Mouse (Mus musculus): ENCODE data around the gene Becn1. TPM values are rescaled to one million over a fixed set of nuclear protein-coding genes. Genes with fewer than 3 reads are reported as not detected.

Becn1 gene
- total RNA-seq (2023): 100 to 1,000 TPM; 185 to 187 TPM

DNA sequence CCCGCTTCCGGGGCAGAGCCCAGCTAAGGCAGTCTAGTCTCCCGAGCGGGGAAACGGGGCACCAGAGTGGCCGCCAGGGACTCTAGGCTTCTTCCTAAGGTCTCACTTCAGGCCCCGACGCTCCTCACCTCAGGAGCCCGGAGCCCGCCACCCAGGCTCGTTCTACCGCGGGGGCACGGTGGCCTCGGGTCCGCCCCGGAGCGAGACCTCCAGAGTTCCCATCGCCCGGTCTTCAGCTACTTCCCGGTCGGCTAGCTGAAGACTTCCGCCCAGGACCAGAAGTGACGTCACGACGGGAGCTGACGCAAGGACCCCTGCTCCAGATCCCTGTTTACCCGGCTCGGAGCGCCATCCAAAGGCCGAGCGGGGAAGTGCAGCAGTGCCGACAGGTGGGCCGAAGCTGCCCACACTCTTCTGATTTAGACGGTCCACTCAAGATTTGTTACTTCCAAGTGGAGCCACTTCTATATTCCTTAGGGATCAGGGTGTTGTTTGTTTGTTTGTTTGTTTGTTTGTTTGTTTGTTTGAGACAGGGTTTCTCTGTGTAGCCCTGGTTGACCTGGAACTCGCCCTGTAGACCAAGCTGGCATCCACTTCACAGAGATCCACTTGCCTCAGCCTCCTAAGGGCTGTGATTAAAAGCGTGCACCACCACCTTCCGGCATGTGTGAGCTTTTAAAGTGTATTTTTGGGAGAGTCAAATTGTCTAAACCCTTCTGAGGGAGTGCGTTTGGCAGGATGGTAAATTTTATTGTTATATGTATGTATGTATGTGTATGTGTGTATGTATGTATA is at the start of gene Becn1:
TSS of gene Becn1 (minus strand) at position 283 of the 795 bp plus-strand sequence.

GRCm38 (mm10) chr11:101330371-101330924 is 28.4 kb upstream of the Becn1 start, which contains the start of gene Aoc3:
TSS of gene Aoc3 (plus strand) at chr11:101330605.

GRCm38 (mm10) chr11:101324763-101325162 is 22.7 kb upstream of the Becn1 start, which contains the start of gene Aoc2:
TSS of gene Aoc2 (plus strand) at chr11:101325063.

DNA sequence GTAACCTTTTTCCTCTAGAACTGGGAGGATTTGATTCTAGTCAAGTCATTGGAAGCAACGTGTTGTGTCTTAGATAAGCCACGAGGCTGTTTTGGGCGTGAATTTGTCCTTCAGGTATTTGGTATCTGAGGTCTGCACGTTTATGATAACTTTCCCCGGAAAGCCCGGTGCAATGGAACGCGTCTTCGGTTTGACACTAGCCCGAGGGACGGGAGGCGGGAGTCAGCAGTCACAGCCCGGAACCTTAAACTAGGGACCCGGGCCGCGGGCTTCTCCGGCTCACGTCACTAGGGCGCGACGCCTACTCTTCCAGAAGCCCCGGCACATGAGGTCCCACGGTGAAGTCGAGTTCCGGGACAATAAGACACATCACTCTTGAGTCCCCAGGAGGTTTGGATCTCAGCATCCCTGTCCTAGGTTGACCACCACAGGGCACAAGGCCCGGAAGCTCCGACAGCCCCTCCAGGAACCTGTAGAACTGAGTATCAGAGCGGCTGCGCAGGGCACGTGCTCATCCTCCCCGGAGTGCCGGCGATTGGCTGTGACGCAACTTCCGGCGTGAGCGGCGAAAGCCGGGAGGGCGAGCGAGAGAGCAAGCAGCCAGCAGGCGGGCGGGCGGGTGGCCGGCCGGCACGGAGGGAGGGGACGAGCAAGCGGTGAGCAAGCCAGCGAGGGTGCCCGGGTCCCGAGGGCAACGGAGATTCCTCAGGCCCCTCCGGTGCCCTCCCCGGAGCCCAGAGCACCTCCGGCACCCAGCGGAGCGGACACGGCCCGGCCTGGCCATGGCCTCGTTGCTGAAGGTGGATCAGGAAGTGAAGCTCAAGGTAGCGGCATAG is 13.8 kb upstream of the Becn1 start, which contains the start of gene Psme3:
TSS of gene Psme3 (plus strand) at position 549 of the 836 bp plus-strand sequence.

GRCm38 (mm10) chr11:101278223-101279192 is 23.6 kb downstream of the Becn1 start, which contains the start of the genes Cntd1 and Coa3:
TSS of gene Cntd1 (plus strand) at chr11:101279012.
TSS of gene Coa3 (minus strand) at chr11:101279114.

GRCm38 (mm10) chr11:101259948-101260825 is 41.9 kb downstream of the Becn1 start, which contains the start of gene Wnk4:
TSS of gene Wnk4 (plus strand) at chr11:101260567.

GRCm38 (mm10) chr11:101253613-101254389 is 48.3 kb downstream of the Becn1 start, which contains the start of gene Vps25:
TSS of gene Vps25 (plus strand) at chr11:101253707.

DNA sequence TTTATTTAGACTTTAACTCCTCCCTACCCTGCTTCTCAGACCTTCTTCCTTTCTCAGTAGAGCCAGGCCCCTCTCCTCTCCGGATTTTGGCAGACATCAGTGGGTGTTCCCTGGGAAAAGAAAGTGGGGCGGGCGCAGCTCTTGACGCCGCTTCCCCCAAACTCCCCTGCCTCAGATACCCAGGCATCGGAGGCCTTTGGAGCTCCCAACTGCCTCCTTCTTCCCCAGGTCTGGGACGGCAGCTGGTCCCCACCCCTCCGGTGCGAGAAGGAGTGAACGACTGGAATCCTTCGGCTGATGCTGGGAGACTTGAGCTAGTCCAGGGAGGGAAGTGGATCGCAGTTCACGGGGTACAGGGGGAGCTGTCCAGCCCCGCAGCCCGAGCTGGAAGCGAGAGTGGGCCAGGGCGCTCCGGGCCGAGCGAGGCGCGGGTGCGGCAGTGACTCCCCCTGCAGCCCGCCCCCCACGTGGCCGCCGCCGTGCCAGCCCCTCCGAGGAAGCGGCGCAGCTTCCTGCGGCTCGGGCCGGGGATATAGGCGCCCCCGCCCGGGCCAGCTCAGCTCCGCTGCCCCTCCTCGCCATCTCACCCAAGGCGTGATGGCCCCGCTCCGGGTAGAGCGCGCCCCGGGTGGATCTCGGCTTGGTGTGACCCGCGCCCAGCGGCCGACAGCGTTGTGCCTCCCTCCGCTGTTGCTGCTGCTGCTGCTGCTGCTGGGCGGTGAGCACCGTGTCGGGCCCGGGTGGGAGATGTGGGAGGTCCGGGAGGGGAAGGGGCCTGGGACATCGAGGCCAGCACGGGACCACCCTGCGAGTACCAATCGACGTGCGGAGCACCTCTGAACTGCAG is 56.0 kb downstream of the Becn1 start, which contains the start of gene Ramp2:
TSS of gene Ramp2 (plus strand) at position 174 of the 847 bp plus-strand sequence.

Other genes starting within 250 kb of the Becn1 start
- 10 to 100 TPM; 18.5 to 24.4 TPM for gene Naglu, start 232.3 kb downstream of the Becn1 start, total RNA-seq (2023)
- gene Hsd17b1, start 223.9 kb downstream of the Becn1 start, total RNA-seq (2023): 1 to 10 TPM; 2.2 to 2.9 TPM
- 10 to 100 TPM; 18.3 to 21.7 TPM for gene Coasy, start 219.7 kb downstream of the Becn1 start, total RNA-seq (2023)
- gene Mlx, start 215.0 kb downstream of the Becn1 start, total RNA-seq (2023): 10 to 100 TPM; 36.8 to 37.6 TPM
- gene Psmc3ip, start 206.8 kb downstream of the Becn1 start, total RNA-seq (2023): 1 to 10 TPM; 2.9 to 3.5 TPM
- gene Retreg3, start 182.4 kb downstream of the Becn1 start, total RNA-seq (2023): 10 to 100 TPM; 85.9 to 89.2 TPM
- 10 to 100 TPM; 14.2 to 17.4 TPM for gene Tubg1, start 182.3 kb downstream of the Becn1 start, total RNA-seq (2023)
- gene Tubg2, start 146.4 kb downstream of the Becn1 start, total RNA-seq (2023): 1 to 10 TPM; 3.2 to 7.1 TPM
- gene Cntnap1, start 131.8 kb downstream of the Becn1 start, total RNA-seq (2023): under 1 TPM; 0.21 to 0.32 TPM
- gene Plekhh3, start 130.9 kb downstream of the Becn1 start, total RNA-seq (2023): 1 to 10 TPM in 1 of 2 experiments, under 1 TPM in 1; 0.95 to 1.4 TPM
- not detected for gene Ccr10, start 126.8 kb downstream of the Becn1 start, total RNA-seq (2023)
- gene Ezh1, start 75.8 kb downstream of the Becn1 start, total RNA-seq (2023): 10 to 100 TPM; 89.5 to 93.8 TPM
- not detected for gene Ramp2, start 56.3 kb downstream of the Becn1 start, total RNA-seq (2023)
- 10 to 100 TPM; 69.8 to 82.7 TPM for gene Vps25, start 48.6 kb downstream of the Becn1 start, total RNA-seq (2023)
- under 1 TPM; 0.20 to 0.77 TPM for gene Wnk4, start 41.7 kb downstream of the Becn1 start, total RNA-seq (2023)
- gene Cntd1, start 23.3 kb downstream of the Becn1 start, total RNA-seq (2023): under 1 TPM in 1 of 2 experiments, not detected in 1; 0.29 TPM
- 10 to 100 TPM; 30.6 to 33.6 TPM for gene Coa3, start 23.2 kb downstream of the Becn1 start, total RNA-seq (2023)
- gene Psme3, start 13.9 kb upstream of the Becn1 start, total RNA-seq (2023): 100 to 1,000 TPM; 143 to 148 TPM
- 10 to 100 TPM; 13.2 to 14.9 TPM for gene Aoc2, start 22.8 kb upstream of the Becn1 start, total RNA-seq (2023)
- gene Aoc3, start 28.3 kb upstream of the Becn1 start, total RNA-seq (2023): under 1 TPM in 1 of 2 experiments, not detected in 1; 0.50 TPM
- gene G6pc, start 65.3 kb upstream of the Becn1 start, total RNA-seq (2023): not detected
- gene Aarsd1, start 115.3 kb upstream of the Becn1 start, total RNA-seq (2023): 10 to 100 TPM; 30.7 to 36.3 TPM
- gene Gm27029, start 122.5 kb upstream of the Becn1 start, total RNA-seq (2023): 1 to 10 TPM in 1 of 2 experiments, not detected in 1; 2.8 TPM
- 10 to 100 TPM; 22.5 to 22.6 TPM for gene Rundc1, start 122.8 kb upstream of the Becn1 start, total RNA-seq (2023)
- 1 to 10 TPM; 1.9 to 2.6 TPM for gene Ptges3l, start 123.0 kb upstream of the Becn1 start, total RNA-seq (2023)
- gene Rpl27, start 140.0 kb upstream of the Becn1 start, total RNA-seq (2023): 100 to 1,000 TPM; 111 to 123 TPM
- gene Ifi35, start 146.1 kb upstream of the Becn1 start, total RNA-seq (2023): 10 to 100 TPM; 72.3 to 76.1 TPM
- under 1 TPM in 1 of 2 experiments, not detected in 1; 0.52 TPM for gene Rnd2, start 162.7 kb upstream of the Becn1 start, total RNA-seq (2023)
- gene Vat1, start 163.9 kb upstream of the Becn1 start, total RNA-seq (2023): 10 to 100 TPM; 18.7 to 19.2 TPM
- gene Brca1, start 249.7 kb upstream of the Becn1 start, total RNA-seq (2023): 1 to 10 TPM; 8.8 to 9.8 TPM
- gene Nbr1, start 249.9 kb upstream of the Becn1 start, total RNA-seq (2023): 100 to 1,000 TPM; 128 to 161 TPM

Data from B cell, adult 67 days (primary cell).